Mouse (Mus musculus) hindbrain, embryonic 11.5 days (tissue): Measurements from ENCODE around the gene Olfr76. TPM values are rescaled to one million over a fixed set of nuclear protein-coding genes. Genes with fewer than 3 reads are reported as not detected.
"Not testable (repeated sequence)": the region's sequence is repeated elsewhere in the genome, so short reads cannot be mapped to it uniquely, and the experiment has no call there.

Experiments used
- ATAC-seq: fragments of 200-750 bp; cut with Nextera tagmentation; 2 replicates; pipeline ENCODE4 v1.8.0; 2017; ENCODE audit warnings: mild to moderate bottlenecking, moderate TSS enrichment, moderate library complexity; ENCODE audit not compliant: low FRiP score
- DNase-seq: peaks from one replicate; pipeline ENCODE4 v3.0.0-alpha.2; 2015; ENCODE audit warnings: low spot score
- H3K27ac ChIP-seq: fragments of 300-500 bp; sonication (generic); 2 replicates; pipeline ENCODE4 v1.5.1; 2014; ENCODE audit warnings: mild to moderate bottlenecking, low read depth, low read length
- H3K27me3 ChIP-seq: fragments of 300-500 bp; sonication (generic); 2 replicates; pipeline ENCODE4 v1.6.1; 2014; ENCODE audit warnings: mild to moderate bottlenecking, low read length, moderate library complexity, mixed read lengths; ENCODE audit not compliant: control insufficient read depth, insufficient read depth
- H3K36me3 ChIP-seq: fragments of 300-500 bp; sonication (generic); 2 replicates; pipeline ENCODE4 v1.6.1; 2014; ENCODE audit warnings: mild to moderate bottlenecking, low read length, moderate library complexity, mixed read lengths; ENCODE audit not compliant: control insufficient read depth, insufficient read depth
- H3K4me1 ChIP-seq: fragments of 300-500 bp; sonication (generic); replicated peaks from 2 replicates; pipeline ENCODE4 v1.6.1; 2014; ENCODE audit warnings: low read length, mixed read lengths; ENCODE audit not compliant: control insufficient read depth, insufficient read depth
- H3K4me2 ChIP-seq: fragments of 300-500 bp; sonication (generic); replicated peaks from 2 replicates; pipeline ENCODE4 v1.6.1; 2014; ENCODE audit warnings: mild to moderate bottlenecking, low read depth, low read length
- H3K4me3 ChIP-seq: fragments of 300-500 bp; sonication (generic); 2 replicates; pipeline ENCODE4 v1.5.1; 2014; ENCODE audit warnings: low read depth, low read length
- H3K9ac ChIP-seq: fragments of 300-500 bp; sonication (generic); 2 replicates; pipeline ENCODE4 v1.6.1; 2014; ENCODE audit warnings: low read depth, low read length
- H3K9me3 ChIP-seq: fragments of 300-500 bp; sonication (generic); 2 replicates; pipeline ENCODE4 v1.6.1; 2016; ENCODE audit warnings: low read length; ENCODE audit not compliant: control insufficient read depth
- WGBS: fragments of 180-500 bp; shearing (Covaris S2); extraction: QIAGEN DNeasy Blood & Tissue Kit; methylation state at CpG from one replicate; pipeline ENCODE4 v1.1.7; 2014; 5-methylcytosine and 5-hydroxymethylcytosine counted together
- polyA plus RNA-seq: library from polyadenylated mRNA; unstranded; fragments of >200 nt; fragmentation: Nextera tagmentation; extraction: Ambion mirVana; gene quantifications from 2 replicates; pipeline ENCODE4 v1.2.1, GENCODE M21; 2014

The Olfr76 gene
- polyA plus RNA-seq = not detected in 2 replicates

GRCm38 (mm10) chr19:12123103-12123502, at the start of gene Olfr76:
Gene Olfr76 (minus strand): TSS chr19:12123203.
- Histone ChIP-seq H3K36me3 (no peaks in the 10 kb centered on the region), H3K4me2 (no peak within 1 kb of the TSS), H3K4me3 (no peak within 1 kb of the TSS), H3K9ac (no peak within 1 kb of the TSS), H3K27ac (no peak within 1 kb of the TSS), H3K9me3 (no peaks in the 10 kb centered on the region), H3K4me1 (no peaks in the 10 kb centered on the region), H3K27me3 (no peaks in the 10 kb centered on the region)
- 84% methylated on average over 3 of the region's 3 CpGs for WGBS
- ATAC-seq (no peak), DNase-seq (no peak)

DNA sequence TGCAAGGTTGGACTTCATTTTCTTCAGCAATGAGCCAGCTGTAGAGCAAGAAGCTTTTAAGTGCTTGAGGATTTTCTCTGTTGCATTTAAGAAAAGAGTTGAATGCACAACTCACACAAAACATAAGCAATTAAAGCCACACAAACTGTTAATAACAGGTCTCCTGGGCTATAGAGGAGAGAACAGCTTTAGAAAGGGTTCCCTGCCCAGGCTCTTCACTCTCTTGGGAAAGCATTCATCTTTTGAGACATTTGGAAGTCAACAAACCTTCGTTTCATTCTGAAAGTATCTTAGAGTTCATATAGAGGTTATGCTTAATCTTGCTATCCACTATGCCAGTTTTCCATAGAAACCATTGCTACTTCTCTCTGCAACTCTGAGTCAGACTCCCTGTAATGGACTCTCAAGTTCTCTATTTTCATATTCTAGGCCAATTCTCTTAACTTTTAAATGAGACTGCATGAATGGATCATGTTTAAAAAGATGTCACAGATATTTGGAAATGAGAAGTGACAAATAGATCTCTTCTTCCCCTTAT, 47.1 kb upstream of the Olfr76 start, which contains the start of gene Olfr1555-ps1:
Gene Olfr1555-ps1 (minus strand): TSS at position 51 of the 538 bp plus-strand sequence.
- not testable (repeated sequence) for H3K4me3 ChIP-seq, H3K27ac ChIP-seq, H3K27me3 ChIP-seq, H3K4me1 ChIP-seq, H3K36me3 ChIP-seq, DNase-seq, ATAC-seq, H3K4me2 ChIP-seq, H3K9ac ChIP-seq, H3K9me3 ChIP-seq
- WGBS = 63% methylated on average over 1 of the region's 1 CpGs

GRCm38 (mm10) chr19:12145452-12145851, 22.4 kb upstream of the Olfr76 start:
- Histone ChIP-seq H3K27ac (no peak overlapping the region), H3K9ac (no peak overlapping the region), H3K4me2 (no peak overlapping the region), H3K36me3 (no peaks in the 10 kb centered on the region), H3K4me1 (no peaks in the 10 kb centered on the region), H3K4me3 (no peak overlapping the region), H3K9me3 (no peaks in the 10 kb centered on the region), H3K27me3 (no peaks in the 10 kb centered on the region)
- DNase-seq = no peak
- 94% methylated on average over 3 of the region's 3 CpGs for WGBS
- ATAC-seq = no peak

DNA sequence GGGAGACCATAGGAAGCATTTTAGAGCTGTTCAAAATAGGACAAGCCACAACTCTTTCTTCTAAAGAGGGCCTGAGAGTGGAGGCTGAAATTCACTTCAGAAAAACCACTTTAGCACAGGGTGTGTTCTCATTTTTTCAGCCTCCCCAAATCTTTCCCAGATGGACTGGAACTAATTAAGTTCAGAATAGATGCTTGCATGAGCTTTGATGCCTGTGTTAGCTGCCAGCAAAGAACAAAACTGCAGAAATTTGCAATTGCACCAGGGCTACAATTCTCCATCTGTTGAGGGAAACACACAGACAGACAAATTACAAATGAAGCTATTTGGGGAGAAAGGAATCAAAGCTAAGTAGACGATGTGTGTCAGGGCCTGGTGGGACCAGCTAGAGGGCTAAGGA, 20.4 kb upstream of the Olfr76 start:
- no peak overlapping the region for H3K4me2 ChIP-seq
- no peak overlapping the region for H3K9ac ChIP-seq
- H3K9me3 ChIP-seq = no peaks in the 10 kb centered on the region
- no peaks in the 10 kb centered on the region for H3K4me1 ChIP-seq
- ATAC-seq (no peak), DNase-seq (no peak)
- H3K27ac ChIP-seq = no peak overlapping the region
- 43% methylated on average over 1 of the region's 1 CpGs for WGBS
- H3K36me3 ChIP-seq = no peaks in the 10 kb centered on the region
- no peaks in the 10 kb centered on the region for H3K27me3 ChIP-seq
- H3K4me3 ChIP-seq = no peak overlapping the region

DNA sequence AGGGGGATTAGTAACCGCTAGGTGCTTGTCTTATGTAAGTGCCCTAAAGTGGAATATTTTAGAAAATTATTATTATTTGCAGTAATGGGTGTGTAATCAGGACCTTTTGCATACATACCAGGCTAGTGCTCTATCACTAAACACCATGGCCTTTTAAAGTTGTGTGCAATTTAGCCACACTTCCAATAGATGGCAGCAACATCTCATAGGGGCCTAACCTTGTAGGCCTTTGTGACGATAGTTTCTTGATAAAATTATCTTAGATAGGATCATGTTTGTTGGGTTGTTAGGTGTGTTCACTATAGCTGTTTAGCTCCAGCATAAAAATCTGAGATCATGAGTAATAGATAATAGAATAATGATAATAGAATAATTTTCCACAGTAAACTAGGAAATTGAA, 11.3 kb upstream of the Olfr76 start:
- Histone ChIP-seq H3K4me1 (no peaks in the 10 kb centered on the region), H3K9me3 (no peaks in the 10 kb centered on the region), H3K4me3 (no peak overlapping the region), H3K36me3 (no peaks in the 10 kb centered on the region), H3K9ac (no peak overlapping the region), H3K4me2 (no peak overlapping the region), H3K27me3 (no peaks in the 10 kb centered on the region), H3K27ac (no peak overlapping the region)
- ATAC-seq (peak; percentile 74; the same call in 1 of the 2 replicates), DNase-seq (peak; percentile 30)
- WGBS = 37% methylated on average over 2 of the region's 2 CpGs

GRCm38 (mm10) chr19:12116464-12116863, 6.5 kb downstream of the Olfr76 start:
- H3K4me2 ChIP-seq = no peak overlapping the region
- WGBS = 93% methylated on average over 3 of the region's 3 CpGs
- H3K9ac ChIP-seq = no peak overlapping the region
- no peaks in the 10 kb centered on the region for H3K36me3 ChIP-seq
- H3K27me3 ChIP-seq = no peaks in the 10 kb centered on the region
- no peak overlapping the region for H3K27ac ChIP-seq
- no peak overlapping the region for H3K4me3 ChIP-seq
- no peaks in the 10 kb centered on the region for H3K9me3 ChIP-seq
- H3K4me1 ChIP-seq = no peaks in the 10 kb centered on the region
- DNase-seq (no peak), ATAC-seq (no peak)

- Histone ChIP-seq H3K4me2 (no peak within 1 kb of the TSS), H3K4me1 (no peaks in the 10 kb centered on the region), H3K9ac (no peak within 1 kb of the TSS), H3K9me3 (no peaks in the 10 kb centered on the region), H3K4me3 (no peak within 1 kb of the TSS), H3K27ac (no peak within 1 kb of the TSS), H3K27me3 (no peaks in the 10 kb centered on the region), H3K36me3 (no peaks in the 10 kb centered on the region)
- no peak for DNase-seq
- 89% methylated on average over 1 of the region's 1 CpGs for WGBS
- no peak for ATAC-seq
Observed at GRCm38 (mm10) chr19:12115797-12116196, 7.2 kb downstream of the Olfr76 start, which contains the start of gene Olfr1428. Gene Olfr1428 (minus strand): TSS chr19:12115897.

DNA sequence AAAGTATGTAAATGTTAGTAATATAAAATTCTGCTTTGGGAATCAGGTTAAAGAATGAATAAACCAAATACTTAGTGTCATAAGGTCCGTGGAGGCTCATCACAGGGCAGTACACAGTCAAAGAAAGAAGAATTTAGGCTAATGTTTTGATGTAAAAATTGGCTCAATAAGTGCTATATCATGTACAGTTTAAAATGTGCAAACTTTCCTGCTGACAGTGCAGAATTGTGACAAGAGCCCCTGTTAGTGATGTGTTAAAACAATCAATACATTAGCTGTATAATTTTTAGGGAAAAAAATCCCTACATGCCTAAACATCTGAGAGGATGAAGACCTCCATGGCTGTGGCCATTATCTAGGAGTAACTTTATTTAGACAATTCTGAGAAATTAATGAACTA, 9.2 kb downstream of the Olfr76 start:
- Histone ChIP-seq H3K27ac (no peak overlapping the region), H3K36me3 (no peaks in the 10 kb centered on the region), H3K9me3 (no peaks in the 10 kb centered on the region), H3K4me2 (no peak overlapping the region), H3K27me3 (no peaks in the 10 kb centered on the region), H3K9ac (no peak overlapping the region), H3K4me3 (no peak overlapping the region), H3K4me1 (no peaks in the 10 kb centered on the region)
- 62% methylated on average over 1 of the region's 1 CpGs for WGBS
- ATAC-seq = no peak
- DNase-seq = no peak

DNA sequence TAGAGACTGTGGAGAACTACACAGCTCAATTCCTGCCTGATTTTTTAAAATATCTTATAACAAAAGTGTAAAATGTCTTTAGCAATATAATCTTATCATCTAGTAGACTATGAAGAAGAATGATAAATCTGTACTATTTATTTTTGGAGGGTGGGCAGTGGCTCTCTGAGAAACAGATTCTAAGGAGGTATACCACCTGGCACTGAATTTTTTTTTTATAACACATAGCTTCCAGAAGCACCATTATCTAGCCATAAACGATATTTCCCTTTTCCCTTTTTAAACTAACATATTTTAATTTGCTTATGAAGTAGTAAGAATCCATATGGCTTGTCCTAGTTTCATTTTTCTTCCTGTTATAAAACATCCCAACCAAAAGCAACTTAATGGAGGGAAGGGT, 18.5 kb downstream of the Olfr76 start:
- DNase-seq (no peak), ATAC-seq (no peak)
- Histone ChIP-seq H3K9ac (no peak overlapping the region), H3K4me1 (no peaks in the 10 kb centered on the region), H3K4me3 (no peak overlapping the region), H3K36me3 (no peaks in the 10 kb centered on the region), H3K9me3 (no peaks in the 10 kb centered on the region), H3K27ac (no peak overlapping the region), H3K27me3 (no peaks in the 10 kb centered on the region), H3K4me2 (no peak overlapping the region)
- 66% methylated on average over 1 of the region's 1 CpGs for WGBS
